Mouse (Mus musculus): ENCODE data around the gene Ppp1r14b.

DNA sequence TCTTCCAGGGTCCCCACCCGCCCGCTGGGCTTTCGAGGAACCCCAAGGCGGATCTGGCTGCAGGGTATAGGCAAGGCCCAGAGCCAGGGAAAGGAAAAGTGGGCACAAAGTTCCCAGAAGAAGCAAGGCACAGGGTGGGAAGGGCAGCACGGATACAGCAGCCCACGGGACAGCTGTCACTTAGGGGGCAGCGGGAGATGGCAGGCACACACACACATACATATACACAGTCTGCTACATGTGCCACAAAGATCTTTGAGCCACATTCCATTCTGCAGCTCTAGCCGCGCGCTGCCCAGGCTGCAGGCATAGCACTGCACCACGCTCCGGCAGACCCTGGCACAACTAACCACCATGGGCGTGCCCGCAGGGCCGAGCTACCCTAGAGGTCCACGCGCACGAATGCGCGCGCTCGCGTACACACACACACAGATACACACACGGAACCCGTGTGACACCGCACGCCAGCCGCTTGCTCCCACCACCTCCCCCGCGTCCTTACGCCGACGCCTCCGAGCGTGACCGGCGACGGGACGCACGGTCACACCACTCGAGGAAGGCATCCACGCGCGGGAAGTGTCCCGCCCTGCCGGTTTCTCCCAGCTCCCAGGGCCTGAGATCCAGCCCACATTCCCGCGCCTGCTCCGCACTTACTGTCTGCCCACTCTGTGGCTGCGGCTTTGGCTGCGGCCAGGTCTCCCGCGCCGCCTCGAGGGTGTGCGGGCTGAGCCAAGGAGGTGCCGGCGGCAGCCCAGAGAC lies 41.2 kb upstream of the Ppp1r14b start:
- TF ChIP-seq CTCF (IDR thresholded peaks at IDR 0.05) (no peak), EP300 (IDR thresholded peaks at IDR 0.05) (no peak)

Measured in lung, postnatal 0 days (tissue).